Mouse (Mus musculus): Measurements from ENCODE around the gene Gemin6. TPM values are rescaled to one million over a fixed set of nuclear protein-coding genes. Genes with fewer than 3 reads are reported as not detected.
"Not testable (repeated sequence)": the region's sequence is repeated elsewhere in the genome, so short reads cannot be mapped to it uniquely, and the experiment has no call there.

Gemin6 gene
- total RNA-seq (2014; rRNA removed) (2.1 and 3.3 TPM in 2 replicates), polyA plus RNA-seq (2015; fragmentation: Nextera tagmentation; extraction: Ambion mirVana) (17.9 and 19.1 TPM in 2 replicates)

GRCm38 (mm10) chr17:80224326-80225116 is at the start of gene Gemin6:
Gene Gemin6 (plus strand): TSS chr17:80224441.
- Histone ChIP-seq H3K27ac (peak within 1 kb of the TSS; percentile 85), H3K9ac (replicated peaks; ENCODE audit: low read length) (peak within 1 kb of the TSS; percentile 60), H3K9me3 (ENCODE audit: low read length) (no peaks in the 10 kb centered on the region), H3K36me3 (ENCODE audit: insufficient read depth, low read length) (no peaks in the 10 kb centered on the region), H3K27me3 (ENCODE audit: insufficient read depth, low read length) (no peaks in the 10 kb centered on the region), H3K4me3 (ENCODE audit: low read length) (peak within 1 kb of the TSS; percentile 57), H3K4me1 (ENCODE audit: insufficient read depth, low read length) (peaks cover 5% of the 10 kb centered on the region; the same call in 1 of the 2 replicates), H3K4me2 (ENCODE audit: low read depth, low read length) (peak within 1 kb of the TSS; percentile 70)
- ATAC-seq (peak; percentile 97), DNase-seq (ENCODE audit: low spot score) (peak; percentile 96)
- no peak for TF ChIP-seq CTCF (IDR thresholded peaks at IDR 0.05; ENCODE audit: low read depth)
- under 1% methylated on average over 33 of the region's 33 CpGs for WGBS

GRCm38 (mm10) chr17:80174699-80175385 is 49.4 kb upstream of the Gemin6 start:
- H3K9me3 ChIP-seq (ENCODE audit: low read length), result no peaks in the 10 kb centered on the region
- no peaks in the 10 kb centered on the region for H3K36me3 ChIP-seq (ENCODE audit: insufficient read depth, low read length)
- no peaks in the 10 kb centered on the region for H3K4me1 ChIP-seq (ENCODE audit: insufficient read depth, low read length)
- H3K4me3 ChIP-seq (ENCODE audit: low read length), result no peak overlapping the region
- DNase-seq (ENCODE audit: low spot score) (no peak), ATAC-seq (no peak)
- H3K27me3 ChIP-seq (ENCODE audit: insufficient read depth, low read length), result no peaks in the 10 kb centered on the region
- no peak for TF ChIP-seq CTCF (IDR thresholded peaks at IDR 0.05; ENCODE audit: low read depth)
- no peak overlapping the region for H3K27ac ChIP-seq
- no peak overlapping the region for H3K4me2 ChIP-seq (ENCODE audit: low read depth, low read length)
- 81% methylated on average over 19 of the region's 19 CpGs for WGBS
- no peak overlapping the region for H3K9ac ChIP-seq (replicated peaks; ENCODE audit: low read length)

GRCm38 (mm10) chr17:80175386-80175739 is 48.9 kb upstream of the Gemin6 start:
- ATAC-seq, result no peak
- Histone ChIP-seq H3K9me3 (ENCODE audit: low read length) (no peaks in the 10 kb centered on the region), H3K27ac (no peak overlapping the region), H3K9ac (replicated peaks; ENCODE audit: low read length) (no peak overlapping the region), H3K4me3 (ENCODE audit: low read length) (no peak overlapping the region), H3K27me3 (ENCODE audit: insufficient read depth, low read length) (no peaks in the 10 kb centered on the region), H3K36me3 (ENCODE audit: insufficient read depth, low read length) (no peaks in the 10 kb centered on the region), H3K4me1 (ENCODE audit: insufficient read depth, low read length) (no peaks in the 10 kb centered on the region), H3K4me2 (ENCODE audit: low read depth, low read length) (no peak overlapping the region)
- 73% methylated on average over 4 of the region's 4 CpGs for WGBS
- TF ChIP-seq CTCF (IDR thresholded peaks at IDR 0.05; ENCODE audit: low read depth), result no peak
- DNase-seq (ENCODE audit: low spot score), result no peak

- Histone ChIP-seq H3K4me3 (ENCODE audit: low read length) (no peak overlapping the region), H3K4me2 (ENCODE audit: low read depth, low read length) (no peak overlapping the region), H3K4me1 (ENCODE audit: insufficient read depth, low read length) (no peaks in the 10 kb centered on the region), H3K27ac (no peak overlapping the region), H3K36me3 (ENCODE audit: insufficient read depth, low read length) (no peaks in the 10 kb centered on the region), H3K9me3 (ENCODE audit: low read length) (no peaks in the 10 kb centered on the region), H3K27me3 (ENCODE audit: insufficient read depth, low read length) (no peaks in the 10 kb centered on the region), H3K9ac (replicated peaks; ENCODE audit: low read length) (no peak overlapping the region)
- 90% methylated on average over 3 of the region's 3 CpGs for WGBS
- no peak for ATAC-seq
- no peak for DNase-seq (ENCODE audit: low spot score)
- no peak for TF ChIP-seq CTCF (IDR thresholded peaks at IDR 0.05; ENCODE audit: low read depth)
These were observed 48.3 kb upstream of the Gemin6 start for GRCm38 (mm10) chr17:80175966-80176365.

- not testable (repeated sequence) for DNase-seq (ENCODE audit: low spot score); H3K27ac ChIP-seq; H3K27me3 ChIP-seq (ENCODE audit: insufficient read depth, low read length); H3K9me3 ChIP-seq (ENCODE audit: low read length); ATAC-seq; H3K4me2 ChIP-seq (ENCODE audit: low read depth, low read length); H3K9ac ChIP-seq (replicated peaks; ENCODE audit: low read length); H3K36me3 ChIP-seq (ENCODE audit: insufficient read depth, low read length); H3K4me3 ChIP-seq (ENCODE audit: low read length); H3K4me1 ChIP-seq (ENCODE audit: insufficient read depth, low read length)
- 91% methylated on average over 3 of the region's 3 CpGs for WGBS
These were observed 45.4 kb upstream of the Gemin6 start for GRCm38 (mm10) chr17:80178846-80179245.

GRCm38 (mm10) chr17:80179959-80180358 is 44.3 kb upstream of the Gemin6 start:
- ATAC-seq (peak; percentile 89), DNase-seq (ENCODE audit: low spot score) (peak; percentile 91)
- 0% methylated on average over 6 of the region's 6 CpGs for WGBS
- Histone ChIP-seq H3K9ac (replicated peaks; ENCODE audit: low read length) (no peak overlapping the region), H3K4me1 (ENCODE audit: insufficient read depth, low read length) (no peaks in the 10 kb centered on the region), H3K4me3 (ENCODE audit: low read length) (no peak overlapping the region), H3K27me3 (ENCODE audit: insufficient read depth, low read length) (no peaks in the 10 kb centered on the region), H3K36me3 (ENCODE audit: insufficient read depth, low read length) (no peaks in the 10 kb centered on the region), H3K27ac (no peak overlapping the region), H3K9me3 (ENCODE audit: low read length) (no peaks in the 10 kb centered on the region), H3K4me2 (ENCODE audit: low read depth, low read length) (no peak overlapping the region)
- peak; percentile 95 for TF ChIP-seq CTCF (IDR thresholded peaks at IDR 0.05; ENCODE audit: low read depth)

- no peak for DNase-seq (ENCODE audit: low spot score)
- peak; percentile 46; the same call in 1 of the 2 replicates for ATAC-seq
- H3K27ac ChIP-seq, result no peak overlapping the region
- no peaks in the 10 kb centered on the region for H3K4me1 ChIP-seq (ENCODE audit: insufficient read depth, low read length)
- no peak overlapping the region for H3K4me2 ChIP-seq (ENCODE audit: low read depth, low read length)
- no peaks in the 10 kb centered on the region for H3K27me3 ChIP-seq (ENCODE audit: insufficient read depth, low read length)
- no peak overlapping the region for H3K9ac ChIP-seq (replicated peaks; ENCODE audit: low read length)
- no peak for TF ChIP-seq CTCF (IDR thresholded peaks at IDR 0.05; ENCODE audit: low read depth)
- no peak overlapping the region for H3K4me3 ChIP-seq (ENCODE audit: low read length)
- H3K36me3 ChIP-seq (ENCODE audit: insufficient read depth, low read length), result no peaks in the 10 kb centered on the region
- H3K9me3 ChIP-seq (ENCODE audit: low read length), result no peaks in the 10 kb centered on the region
These were observed 43.8 kb upstream of the Gemin6 start for GRCm38 (mm10) chr17:80180468-80180867.
